Mouse (Mus musculus): ENCODE data around the gene Acer2.

- TF ChIP-seq CTCF (IDR thresholded peaks at IDR 0.05; ENCODE audit: extremely low read depth, insufficient read length, insufficient replicate concordance, low read depth, low read length), result peak; percentile 80; the same call in 1 of the 2 replicates
- TF ChIP-seq POLR2A (IDR thresholded peaks at IDR 0.05; ENCODE audit: low read depth, low read length), result no peak
Observed at GRCm38 (mm10) chr4:86924804-86925458, 50.7 kb downstream of the Acer2 start.

All from small intestine, adult 2 months (tissue).